Mouse (Mus musculus): ENCODE measurements around the gene Ghr.

DNA sequence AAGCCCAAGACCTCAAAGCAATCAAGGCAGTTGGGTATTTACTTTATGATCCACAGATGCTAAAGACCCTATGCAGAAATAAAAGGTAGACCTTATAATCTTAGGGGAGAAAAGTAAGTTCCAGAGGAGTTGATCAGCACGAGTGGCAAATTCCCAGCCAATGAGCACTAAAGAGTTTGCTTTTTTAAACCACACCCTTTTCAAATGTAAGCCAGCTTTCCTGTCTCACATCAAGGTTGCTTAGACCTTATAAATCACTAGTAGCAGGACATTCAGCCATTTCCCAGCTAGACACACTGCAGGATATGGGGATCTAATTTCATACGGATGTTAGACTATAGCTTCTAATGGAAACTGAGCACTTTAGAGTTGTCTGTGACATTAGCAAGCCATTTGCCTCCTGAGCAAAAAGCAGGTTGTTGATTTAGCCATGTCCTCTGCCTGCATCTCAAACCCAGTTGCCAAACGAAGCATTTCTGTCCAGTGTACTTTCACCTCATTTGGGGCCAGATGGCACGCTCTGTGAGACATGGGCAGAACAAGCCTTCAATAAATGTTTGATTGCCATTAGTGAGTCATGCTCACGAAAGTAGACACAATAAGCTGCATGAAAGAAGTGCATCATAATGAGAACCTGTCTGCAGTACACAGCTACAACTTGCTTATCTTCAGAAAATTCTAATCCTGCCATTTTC, 4.9 kb downstream of the Ghr start:
- TF ChIP-seq CTCF (IDR thresholded peaks at IDR 0.05; ENCODE audit: low read depth), result no peak
- no peak for TF ChIP-seq EP300 (IDR thresholded peaks at IDR 0.05; ENCODE audit: low read depth)
